Mouse (Mus musculus): ENCODE measurements around the gene Dnali1. TPM values are rescaled to one million over a fixed set of nuclear protein-coding genes. Genes with fewer than 3 reads are reported as not detected.
A peak's percentile ranks its signal among the peaks of the same experiment; 100 is the strongest.

Dnali1 gene
- polyA plus RNA-seq, 1 experiment from 2014 or later, result 0.28 TPM

GRCm38 (mm10) chr4:125077700-125078099 is 12.2 kb upstream of the Dnali1 start:
- H3K36me3 ChIP-seq, result peaks cover 55% of the 10 kb centered on the region
- no peak overlapping the region for H3K4me3 ChIP-seq
- 88% methylated on average over 2 of the region's 2 CpGs for WGBS
- no peaks in the 10 kb centered on the region for H3K4me1 ChIP-seq
- no peak overlapping the region for H3K27ac ChIP-seq
- H3K9me3 ChIP-seq, result no peaks in the 10 kb centered on the region
- no peaks in the 10 kb centered on the region for H3K27me3 ChIP-seq (ENCODE audit: insufficient read depth, poor library complexity, severe bottlenecking)
- DNase-seq (ENCODE audit: low spot score), result no peak

GRCm38 (mm10) chr4:125066490-125067370 is 1.2 kb upstream of the Dnali1 start, which contains the start of gene Snip1:
Gene Snip1 (plus strand): TSS chr4:125066672.
- Histone ChIP-seq H3K27ac (peak within 1 kb of the TSS; percentile 87), H3K4me1 (peaks cover 7% of the 10 kb centered on the region), H3K36me3 (peaks cover 36% of the 10 kb centered on the region), H3K27me3 (ENCODE audit: insufficient read depth, poor library complexity, severe bottlenecking) (peaks cover 9% of the 10 kb centered on the region), H3K9me3 (no peaks in the 10 kb centered on the region), H3K4me3 (peak within 1 kb of the TSS; percentile 97)
- peak; percentile 97 for DNase-seq (ENCODE audit: low spot score)
- WGBS, result under 1% methylated on average over 78 of the region's 78 CpGs

GRCm38 (mm10) chr4:125063829-125064228 is 1.7 kb downstream of the Dnali1 start:
- WGBS, result 67% methylated on average over 8 of the region's 8 CpGs
- H3K27ac ChIP-seq, result no peak overlapping the region
- peaks cover 6% of the 10 kb centered on the region for H3K36me3 ChIP-seq
- H3K27me3 ChIP-seq (ENCODE audit: insufficient read depth, poor library complexity, severe bottlenecking), result peaks cover 9% of the 10 kb centered on the region
- H3K9me3 ChIP-seq, result no peaks in the 10 kb centered on the region
- peaks cover 9% of the 10 kb centered on the region for H3K4me1 ChIP-seq
- H3K4me3 ChIP-seq, result no peak overlapping the region
- DNase-seq (ENCODE audit: low spot score), result no peak

- H3K4me3 ChIP-seq, result peak overlapping the region; percentile 43
- no peaks in the 10 kb centered on the region for H3K27me3 ChIP-seq (ENCODE audit: insufficient read depth, poor library complexity, severe bottlenecking)
- peaks cover 26% of the 10 kb centered on the region for H3K4me1 ChIP-seq
- DNase-seq (ENCODE audit: low spot score), result peak; percentile 86
- H3K27ac ChIP-seq, result no peak overlapping the region
- H3K9me3 ChIP-seq, result no peaks in the 10 kb centered on the region
- peaks cover 24% of the 10 kb centered on the region for H3K36me3 ChIP-seq
- WGBS, result 1% methylated on average over 8 of the region's 8 CpGs
These were observed 6.5 kb downstream of the Dnali1 start for GRCm38 (mm10) chr4:125059025-125059424.

GRCm38 (mm10) chr4:125058033-125058432 is 7.5 kb downstream of the Dnali1 start:
- H3K27ac ChIP-seq, result peak overlapping the region; percentile 65; the same call in 1 of the 2 replicates
- H3K4me1 ChIP-seq, result peaks cover 26% of the 10 kb centered on the region
- H3K27me3 ChIP-seq (ENCODE audit: insufficient read depth, poor library complexity, severe bottlenecking), result no peaks in the 10 kb centered on the region
- DNase-seq (ENCODE audit: low spot score), result no peak
- WGBS, result 25% methylated on average over 5 of the region's 5 CpGs
- 0 out of 2 replicates have a peak overlapping the region, but pooled peaks have one; percentile 3 for H3K4me3 ChIP-seq
- H3K9me3 ChIP-seq, result no peaks in the 10 kb centered on the region
- peaks cover 34% of the 10 kb centered on the region for H3K36me3 ChIP-seq

- Histone ChIP-seq H3K4me3 (no peak overlapping the region), H3K27ac (0 out of 2 replicates have a peak overlapping the region, but pooled peaks have one; percentile 48), H3K9me3 (no peaks in the 10 kb centered on the region), H3K27me3 (ENCODE audit: insufficient read depth, poor library complexity, severe bottlenecking) (no peaks in the 10 kb centered on the region), H3K4me1 (peaks cover 26% of the 10 kb centered on the region), H3K36me3 (peaks cover 40% of the 10 kb centered on the region)
- DNase-seq (ENCODE audit: low spot score), result no peak
- WGBS, result 13% methylated on average over 3 of the region's 3 CpGs
These were observed 8.2 kb downstream of the Dnali1 start for GRCm38 (mm10) chr4:125057273-125057672.

GRCm38 (mm10) chr4:125056476-125056875 is 9.0 kb downstream of the Dnali1 start:
- 84% methylated on average over 4 of the region's 4 CpGs for WGBS
- Histone ChIP-seq H3K27ac (no peak overlapping the region), H3K27me3 (ENCODE audit: insufficient read depth, poor library complexity, severe bottlenecking) (no peaks in the 10 kb centered on the region), H3K4me3 (no peak overlapping the region), H3K4me1 (peaks cover 26% of the 10 kb centered on the region), H3K36me3 (peaks cover 46% of the 10 kb centered on the region), H3K9me3 (no peaks in the 10 kb centered on the region)
- DNase-seq (ENCODE audit: low spot score), result no peak

GRCm38 (mm10) chr4:125055385-125055784 is 10.1 kb downstream of the Dnali1 start:
- H3K27me3 ChIP-seq (ENCODE audit: insufficient read depth, poor library complexity, severe bottlenecking), result no peaks in the 10 kb centered on the region
- no peak for DNase-seq (ENCODE audit: low spot score)
- H3K36me3 ChIP-seq, result peaks cover 55% of the 10 kb centered on the region
- 79% methylated on average over 9 of the region's 9 CpGs for WGBS
- no peak overlapping the region for H3K27ac ChIP-seq
- H3K4me3 ChIP-seq, result no peak overlapping the region
- H3K4me1 ChIP-seq, result peaks cover 26% of the 10 kb centered on the region
- no peaks in the 10 kb centered on the region for H3K9me3 ChIP-seq

GRCm38 (mm10) chr4:125044454-125044853 is 21.0 kb downstream of the Dnali1 start:
- no peak for DNase-seq (ENCODE audit: low spot score)
- Histone ChIP-seq H3K4me3 (no peak overlapping the region), H3K27ac (no peak overlapping the region), H3K27me3 (ENCODE audit: insufficient read depth, poor library complexity, severe bottlenecking) (no peaks in the 10 kb centered on the region), H3K4me1 (no peaks in the 10 kb centered on the region), H3K36me3 (peaks cover 93% of the 10 kb centered on the region), H3K9me3 (no peaks in the 10 kb centered on the region)
- whole genome bisulfite sequencing, result 87% methylated on average over 7 of the region's 7 CpGs

- Histone ChIP-seq H3K36me3 (peaks cover 50% of the 10 kb centered on the region), H3K9me3 (no peaks in the 10 kb centered on the region), H3K27me3 (ENCODE audit: insufficient read depth, poor library complexity, severe bottlenecking) (no peaks in the 10 kb centered on the region), H3K4me3 (no peak overlapping the region), H3K27ac (no peak overlapping the region), H3K4me1 (peaks cover 11% of the 10 kb centered on the region; the same call in 1 of the 2 replicates)
- WGBS, result 94% methylated on average over 4 of the region's 4 CpGs
- DNase-seq (ENCODE audit: low spot score), result no peak
These were observed 31.2 kb downstream of the Dnali1 start for GRCm38 (mm10) chr4:125034341-125034740.

- H3K27me3 ChIP-seq (ENCODE audit: insufficient read depth, poor library complexity, severe bottlenecking), result peaks cover 15% of the 10 kb centered on the region
- WGBS, result under 1% methylated on average over 50 of the region's 50 CpGs
- peak overlapping the region; percentile 100 for H3K4me3 ChIP-seq
- H3K9me3 ChIP-seq, result no peaks in the 10 kb centered on the region
- peaks cover 14% of the 10 kb centered on the region for H3K36me3 ChIP-seq
- DNase-seq (ENCODE audit: low spot score), result peak; percentile 98
- H3K4me1 ChIP-seq, result peaks cover 11% of the 10 kb centered on the region; the same call in 1 of the 2 replicates
- peak overlapping the region; percentile 91 for H3K27ac ChIP-seq
These were observed 35.5 kb downstream of the Dnali1 start for GRCm38 (mm10) chr4:125029891-125030614.

GRCm38 (mm10) chr4:125020780-125021538 is 44.5 kb downstream of the Dnali1 start:
- 28% methylated on average over 11 of the region's 11 CpGs for WGBS
- no peak for DNase-seq (ENCODE audit: low spot score)
- H3K9me3 ChIP-seq, result no peaks in the 10 kb centered on the region
- no peak overlapping the region for H3K27ac ChIP-seq
- H3K36me3 ChIP-seq, result no peaks in the 10 kb centered on the region
- no peaks in the 10 kb centered on the region for H3K4me1 ChIP-seq
- no peak overlapping the region for H3K4me3 ChIP-seq
- peaks cover 27% of the 10 kb centered on the region for H3K27me3 ChIP-seq (ENCODE audit: insufficient read depth, poor library complexity, severe bottlenecking)

Measured in heart, embryonic 10.5 days (tissue).